Mouse (Mus musculus) MEL (cell line): ENCODE data around the gene Gm21885. TPM values are rescaled to one million over a fixed set of nuclear protein-coding genes. Genes with fewer than 3 reads are reported as not detected.
A peak's percentile ranks its signal among the peaks of the same experiment; 100 is the strongest.

Experiments
- DNase-seq: peaks from one replicate; pipeline ENCODE4 v3.0.0; 2011; ENCODE audit warnings: low read depth, low spot score
- H3K27ac ChIP-seq: 2 replicates; pipeline ENCODE4 v1.5.1; 2012; ENCODE audit warnings: low read depth, mild to moderate bottlenecking, control low read depth, low read length, moderate library complexity; ENCODE audit not compliant: control insufficient read depth
- H3K27me3 ChIP-seq, 2 experiments: fragments of 150-350 bp in 1 of 2; sonication (generic) in 1 of 2; 2 replicates each; pipeline ENCODE4 v1.6.1; 2012; ENCODE audit warnings: low read length in 2 of 2, mild to moderate bottlenecking in 2 of 2, improper control_type of control experiment in 1 of 2, moderate library complexity in 1 of 2; ENCODE audit not compliant: insufficient read depth in 2 of 2, control insufficient read depth in 1 of 2
- H3K36me3 ChIP-seq, 2 experiments: 2 replicates each; pipeline ENCODE4 v1.6.1; 2012 to 2014; ENCODE audit warnings: low read length in 2 of 2, improper control_type of control experiment in 1 of 2, inconsistent platforms in 1 of 2, mild to moderate bottlenecking in 1 of 2; ENCODE audit not compliant: insufficient read depth in 2 of 2, control insufficient read depth in 1 of 2
- H3K4me1 ChIP-seq, 2 experiments: fragments of 150-350 bp in 1 of 2; sonication (generic) in 1 of 2; 2 replicates each; pipeline ENCODE4 v1.6.1; 2012; ENCODE audit warnings: low read length in 2 of 2, improper control_type of control experiment in 1 of 2, mild to moderate bottlenecking in 1 of 2; ENCODE audit not compliant: insufficient read depth in 2 of 2, control insufficient read depth in 1 of 2
- H3K4me3 ChIP-seq, 2 experiments: fragments of 150-350 bp in 1 of 2; sonication (generic) in 1 of 2; 2 replicates each; pipeline ENCODE4 v1.5.1; 2012; ENCODE audit warnings: low read depth in 2 of 2, low read length in 2 of 2, mild to moderate bottlenecking in 2 of 2, moderate library complexity in 2 of 2, control low read depth in 1 of 2, improper control_type of control experiment in 1 of 2; ENCODE audit not compliant: control insufficient read depth in 1 of 2, insufficient read depth in 1 of 2
- H3K79me2 ChIP-seq: 2 replicates; pipeline ENCODE4 v1.6.1; 2012; ENCODE audit warnings: mild to moderate bottlenecking, low read length, moderate library complexity; ENCODE audit not compliant: control insufficient read depth, poor library complexity, insufficient read depth
- H3K9ac ChIP-seq: 2 replicates; pipeline ENCODE4 v1.6.1; 2012; ENCODE audit warnings: low read depth, mild to moderate bottlenecking, control low read depth, low read length, moderate library complexity; ENCODE audit not compliant: control insufficient read depth, poor library complexity, severe bottlenecking
- H3K9me3 ChIP-seq: fragments of 150-350 bp; sonication (generic); replicated peaks from 2 replicates; pipeline ENCODE4 v1.6.1; 2012; ENCODE audit warnings: mild to moderate bottlenecking, low read length, improper control_type of control experiment, moderate library complexity; ENCODE audit not compliant: insufficient read depth
- EP300 ChIP-seq, 2 experiments: IDR thresholded peaks; 2 replicates each; pipeline ENCODE4 v1.6.1; 2011; ENCODE audit warnings: improper control_type of control experiment in 2 of 2, low read length in 2 of 2, low read depth in 1 of 2, mild to moderate bottlenecking in 1 of 2
- ETS1 ChIP-seq: IDR thresholded peaks from 2 replicates; pipeline ENCODE4 v1.6.1; 2012; ENCODE audit warnings: low read depth, mild to moderate bottlenecking, inconsistent platforms, low read length, improper control_type of control experiment, moderate library complexity
- GATA1 ChIP-seq: IDR thresholded peaks from 2 replicates; pipeline ENCODE4 v1.6.1; 2011; ENCODE audit warnings: low read depth, low read length, improper control_type of control experiment
- HCFC1 ChIP-seq: IDR thresholded peaks from 2 replicates; pipeline ENCODE4 v1.6.1; 2012; ENCODE audit warnings: low read depth, mild to moderate bottlenecking, inconsistent platforms, low read length, improper control_type of control experiment, moderate library complexity
- KAT2A ChIP-seq: conservative IDR thresholded peaks from 2 replicates; pipeline ENCODE4 v1.6.1; 2012; ENCODE audit warnings: low read depth, low read length, improper control_type of control experiment, inconsistent platforms
- MAX ChIP-seq: IDR thresholded peaks from 2 replicates; pipeline ENCODE4 v1.6.1; 2011; ENCODE audit warnings: low read length, improper control_type of control experiment
- MAZ ChIP-seq: IDR thresholded peaks from 2 replicates; pipeline ENCODE4 v1.6.1; 2012; ENCODE audit warnings: low read depth, mild to moderate bottlenecking, inconsistent platforms, low read length, improper control_type of control experiment
- MXI1 ChIP-seq: IDR thresholded peaks from 2 replicates; pipeline ENCODE4 v1.6.1; 2011; ENCODE audit warnings: mild to moderate bottlenecking, low read depth, low read length, improper control_type of control experiment
- MYB ChIP-seq: IDR thresholded peaks from 2 replicates; pipeline ENCODE4 v1.6.1; 2011; ENCODE audit warnings: mild to moderate bottlenecking, low read depth, low read length, improper control_type of control experiment
- POLR2A ChIP-seq, 2 experiments: IDR thresholded peaks; 2 replicates each; pipeline ENCODE4 v1.6.1; 2011 to 2012; ENCODE audit warnings: low read length in 2 of 2, mild to moderate bottlenecking in 2 of 2, control low read depth in 1 of 2, improper control_type of control experiment in 1 of 2, low read depth in 1 of 2, moderate library complexity in 1 of 2; ENCODE audit not compliant: control insufficient read depth in 1 of 2, insufficient read depth in 1 of 2, poor library complexity in 1 of 2
- POLR2AphosphoS2 ChIP-seq: IDR thresholded peaks from 2 replicates; pipeline ENCODE4 v1.6.1; 2011; ENCODE audit warnings: low read length, improper control_type of control experiment
- POLR2AphosphoS5 ChIP-seq: IDR thresholded peaks from 2 replicates; pipeline ENCODE4 v1.6.1; 2012; ENCODE audit warnings: low read depth, borderline replicate concordance, mild to moderate bottlenecking, inconsistent platforms, low read length, moderate library complexity, mixed read lengths
- RAD21 ChIP-seq: IDR thresholded peaks from 2 replicates; pipeline ENCODE4 v1.6.1; 2011; ENCODE audit warnings: mild to moderate bottlenecking, low read depth, low read length, improper control_type of control experiment
- RCOR1 ChIP-seq: IDR thresholded peaks from 2 replicates; pipeline ENCODE4 v1.6.1; 2012; ENCODE audit warnings: low read depth, mild to moderate bottlenecking, inconsistent platforms, low read length, improper control_type of control experiment
- SIN3A ChIP-seq: IDR thresholded peaks from 2 replicates; pipeline ENCODE4 v1.6.1; 2012; ENCODE audit warnings: low read length, improper control_type of control experiment, inconsistent platforms
- SMC3 ChIP-seq: IDR thresholded peaks from 2 replicates; pipeline ENCODE4 v1.6.1; 2011; ENCODE audit warnings: low read depth, low read length, improper control_type of control experiment
- TAL1 ChIP-seq: IDR thresholded peaks from 2 replicates; pipeline ENCODE4 v1.6.1; 2012; ENCODE audit warnings: mild to moderate bottlenecking, inconsistent platforms, low read length, moderate library complexity, mixed read lengths
- TBP ChIP-seq: IDR thresholded peaks from 2 replicates; pipeline ENCODE4 v1.8.0; 2011; ENCODE audit warnings: low read depth, low read length, improper control_type of control experiment
- TCF12 ChIP-seq: IDR thresholded peaks from 2 replicates; pipeline ENCODE4 v1.6.1; 2014; ENCODE audit warnings: low read depth, mild to moderate bottlenecking, inconsistent platforms, low read length, improper control_type of control experiment, moderate library complexity
- USF1 ChIP-seq: IDR thresholded peaks from 2 replicates; pipeline ENCODE4 v1.6.1; 2014; ENCODE audit warnings: low read depth, mild to moderate bottlenecking, inconsistent platforms, low read length, improper control_type of control experiment, moderate library complexity
- ZMIZ1 ChIP-seq: IDR thresholded peaks from 2 replicates; pipeline ENCODE4 v1.6.1; 2012; ENCODE audit warnings: low read depth, mild to moderate bottlenecking, inconsistent platforms, low read length, improper control_type of control experiment, moderate library complexity
- polyA plus RNA-seq, 2 experiments: library from polyadenylated mRNA; stranded (reverse) in 1 of 2; unstranded in 1 of 2; fragments of >175 nt in 1 of 2; fragments of >200 nt in 1 of 2; gene quantifications; 2 replicates each; pipeline versions ENCODE4 v1.2.1 to v1.2.4; 2012; ENCODE audit warnings: low replicate concordance in 2 of 2, low read depth in 1 of 2; ENCODE audit not compliant: insufficient read length in 2 of 2, insufficient read depth in 1 of 2, missing spikeins in 1 of 2
- total RNA-seq: library from RNA; depleted of rRNA; stranded (reverse); fragments of 300-350 nt; gene quantifications from 2 replicates; pipeline ENCODE4 v1.2.3, GENCODE M21; 2012; rRNA removed

Gene Gm21885
- total and polyA plus RNA-seq, 3 experiments: 0.74 TPM; not detected in 2

GRCm38 (mm10) chr11:94332726-94333125 is 51.1 kb downstream of the Gm21885 start:
- no peaks in the 10 kb centered on the region for H3K27me3 ChIP-seq
- no peak overlapping the region for H3K27ac ChIP-seq

GRCm38 (mm10) chr11:94334386-94334968 is 52.8 kb downstream of the Gm21885 start:
- Histone ChIP-seq H3K36me3 (peaks cover 4 to 14% of the 10 kb centered on the region in 2 experiments), H3K27me3 (no peaks in the 10 kb centered on the region), H3K79me2 (peaks cover 4% of the 10 kb centered on the region), H3K9ac (no peak overlapping the region), H3K9me3 (no peaks in the 10 kb centered on the region), H3K4me3 (no peak overlapping the region), H3K27ac (no peak overlapping the region), H3K4me1 (peaks cover 4 to 11% of the 10 kb centered on the region in 2 experiments; a peak in 3 of 4 replicates)
- TF ChIP-seq MAZ: no peak
- no peak for TF ChIP-seq POLR2A (IDR thresholded peaks at IDR 0.05; ENCODE audit: control insufficient read depth in 1 of 2, insufficient read depth in 1 of 2, low read depth in 1 of 2, low read length in 2 of 2, poor library complexity in 1 of 2)
- TF ChIP-seq MXI1: peak; percentile 52; the same call in 1 of the 2 replicates
- 0 out of 2 replicates have a peak, but pooled peaks have one; percentile 36 for TF ChIP-seq RCOR1
- no peak for TF ChIP-seq MYB
- peak; percentile 44; the same call in 1 of the 2 replicates for TF ChIP-seq TAL1
- TF ChIP-seq TBP: no peak
- TF ChIP-seq ZMIZ1: 0 out of 2 replicates have a peak, but pooled peaks have one; percentile 26
- 0 out of 2 replicates have a peak, but pooled peaks have one; percentile 25 for TF ChIP-seq ETS1
- TF ChIP-seq POLR2AphosphoS5: no peak
- no peak for TF ChIP-seq POLR2AphosphoS2
- TF ChIP-seq GATA1: peak; percentile 60
- no peak for TF ChIP-seq SIN3A
- peak; percentile 57 for TF ChIP-seq TCF12
- peak; percentile 64 to 74; a peak in 3 of 4 replicates for TF ChIP-seq EP300 (IDR thresholded peaks at IDR 0.05; ENCODE audit: low read depth in 1 of 2, low read length in 2 of 2)
- peak; percentile 50 for DNase-seq

More at GRCm38 (mm10) chr11:94332726-94333125, 51.1 kb downstream of the Gm21885 start:
- no peak for TF ChIP-seq SMC3
- no peak for TF ChIP-seq TCF12
- TF ChIP-seq HCFC1: no peak
- no peak for TF ChIP-seq KAT2A
- TF ChIP-seq GATA1: no peak
- no peak for TF ChIP-seq RAD21
- TF ChIP-seq POLR2A (IDR thresholded peaks at IDR 0.05; ENCODE audit: control insufficient read depth in 1 of 2, insufficient read depth in 1 of 2, low read depth in 1 of 2, low read length in 2 of 2, poor library complexity in 1 of 2): no peak
- no peak for TF ChIP-seq USF1
- no peak for TF ChIP-seq MAX
- H3K9ac ChIP-seq: no peak overlapping the region
- no peak for DNase-seq
- H3K4me1 ChIP-seq: peaks cover 4 to 17% of the 10 kb centered on the region in 2 experiments; a peak in 3 of 4 replicates
- peaks cover 2 to 21% of the 10 kb centered on the region in 2 experiments for H3K36me3 ChIP-seq
- H3K79me2 ChIP-seq: peaks cover 10% of the 10 kb centered on the region
- no peak overlapping the region for H3K4me3 ChIP-seq
- no peaks in the 10 kb centered on the region for H3K9me3 ChIP-seq

Other genes with a start within 250 kb of the Gm21885 start
- gene Tob1, start 70.4 kb upstream of the Gm21885 start, total RNA-seq: 2.4 and 3.4 TPM in 2 replicates
- gene Tob1, start 70.4 kb upstream of the Gm21885 start, polyA plus RNA-seq: 1 to 10 TPM in 1 of 2 experiments, not detected in 1; 7.5 TPM
- gene Wfikkn2, start 35.9 kb upstream of the Gm21885 start, total RNA-seq: not detected in 2 replicates
- gene Wfikkn2, start 35.9 kb upstream of the Gm21885 start, polyA plus RNA-seq: not detected
- gene Luc7l3, start 40.1 kb downstream of the Gm21885 start, total RNA-seq: 47.3 and 52.3 TPM in 2 replicates
- gene Luc7l3, start 40.1 kb downstream of the Gm21885 start, polyA plus RNA-seq: 10 to 100 TPM; 54.7 to 90.5 TPM
- gene Ankrd40, start 46.1 kb downstream of the Gm21885 start, total RNA-seq: 37.1 and 39.4 TPM in 2 replicates
- 10 to 100 TPM in 1 of 2 experiments, not detected in 1; 60.0 TPM for gene Ankrd40, start 46.1 kb downstream of the Gm21885 start, polyA plus RNA-seq
- 0.13 and 0.27 TPM in 2 replicates for gene Abcc3, start 111.1 kb downstream of the Gm21885 start, total RNA-seq
- gene Abcc3, start 111.1 kb downstream of the Gm21885 start, polyA plus RNA-seq: under 1 TPM in 1 of 2 experiments, not detected in 1; 0.29 TPM
- 0.04 TPM in 1 of 2 replicates, not detected in the other for gene Cacna1g, start 192.3 kb downstream of the Gm21885 start, total RNA-seq
- under 1 TPM in 1 of 2 experiments, not detected in 1; 0.01 TPM for gene Cacna1g, start 192.3 kb downstream of the Gm21885 start, polyA plus RNA-seq
- not detected in 2 replicates for gene Spata20, start 204.3 kb downstream of the Gm21885 start, total RNA-seq
- not detected for gene Spata20, start 204.3 kb downstream of the Gm21885 start, polyA plus RNA-seq
- gene Epn3, start 218.1 kb downstream of the Gm21885 start, total RNA-seq: not detected in 2 replicates
- not detected for gene Epn3, start 218.1 kb downstream of the Gm21885 start, polyA plus RNA-seq
- gene Mycbpap, start 239.9 kb downstream of the Gm21885 start, total RNA-seq: 0.12 TPM in 1 of 2 replicates, not detected in the other
- gene Mycbpap, start 239.9 kb downstream of the Gm21885 start, polyA plus RNA-seq: under 1 TPM in 1 of 2 experiments, not detected in 1; 0.17 TPM